Mouse (Mus musculus) monocyte, adult 5-6 weeks (primary cell): ENCODE data around the gene Dst. TPM values are rescaled to one million over a fixed set of nuclear protein-coding genes. Genes with fewer than 3 reads are reported as not detected.
"Not testable (repeated sequence)": the region's sequence is repeated elsewhere in the genome, so short reads cannot be mapped to it uniquely, and the experiment has no call there.

Source experiments
- ATAC-seq: fragments of 153-309, 156-312 bp; replicated peaks from 2 replicates; pipeline ENCODE4 v1.8.0; 2017; ENCODE audit warnings: mild to moderate bottlenecking; ENCODE audit not compliant: low TSS enrichment, insufficient number of reproducible peaks, severe bottlenecking, poor library complexity, low FRiP score
- total RNA-seq: library from RNA; stranded (forward); fragments of 200-1000, 200-491, 200-594 nt; gene quantifications from 3 replicates; pipeline ENCODE4 v1.2.3, GENCODE M21; 2017

The Dst gene
- total RNA-seq, 1 experiment from 2014 or later = 0.29 TPM

- no peak for ATAC-seq
These were observed 375.5 kb downstream of the Dst start for GRCm38 (mm10) chr1:34283502-34283901.

GRCm38 (mm10) chr1:34284979-34285378, 377.0 kb downstream of the Dst start:
- ATAC-seq = no peak

- no peak for ATAC-seq
These were observed 379.7 kb downstream of the Dst start for GRCm38 (mm10) chr1:34287731-34288130.

GRCm38 (mm10) chr1:34288181-34288580, 380.2 kb downstream of the Dst start:
- ATAC-seq = no peak

- ATAC-seq = no peak
These were observed 380.9 kb downstream of the Dst start for GRCm38 (mm10) chr1:34288721-34289471.

- ATAC-seq = no peak
These were observed 381.4 kb downstream of the Dst start for GRCm38 (mm10) chr1:34289472-34289748.

- no peak for ATAC-seq
These were observed 382.3 kb downstream of the Dst start for GRCm38 (mm10) chr1:34290321-34290720.

- ATAC-seq = no peak
These were observed 385.2 kb downstream of the Dst start for GRCm38 (mm10) chr1:34293198-34293597.

- ATAC-seq = no peak
These were observed 389.6 kb downstream of the Dst start for GRCm38 (mm10) chr1:34297636-34298035.

- ATAC-seq = no peak
These were observed 390.7 kb downstream of the Dst start for GRCm38 (mm10) chr1:34298631-34299184.

- no peak for ATAC-seq
These were observed 391.5 kb downstream of the Dst start for GRCm38 (mm10) chr1:34299507-34299906.

- ATAC-seq = no peak
These were observed 392.4 kb downstream of the Dst start for GRCm38 (mm10) chr1:34300309-34300980.

GRCm38 (mm10) chr1:34304227-34304626, 396.2 kb downstream of the Dst start:
- no peak for ATAC-seq

GRCm38 (mm10) chr1:34306741-34307140, 398.7 kb downstream of the Dst start:
- ATAC-seq = no peak

GRCm38 (mm10) chr1:34307191-34307590, 399.2 kb downstream of the Dst start:
- no peak for ATAC-seq

- ATAC-seq = not testable (repeated sequence)
These were observed 400.8 kb downstream of the Dst start for GRCm38 (mm10) chr1:34308841-34309240.

GRCm38 (mm10) chr1:34309396-34309795, 401.4 kb downstream of the Dst start:
- no peak for ATAC-seq

- ATAC-seq = no peak
These were observed 402.7 kb downstream of the Dst start for GRCm38 (mm10) chr1:34310532-34311250.

- no peak for ATAC-seq
These were observed 404.8 kb downstream of the Dst start for GRCm38 (mm10) chr1:34312806-34313205.

GRCm38 (mm10) chr1:34315381-34315780, 407.4 kb downstream of the Dst start:
- ATAC-seq = no peak
